Comparison of ENCODE assay signal across 39 mouse cellular contexts in genomic region chr19:11234921-11235735, GRCm38 (mm10). TPM values are rescaled to one million over a fixed set of nuclear protein-coding genes. Genes with fewer than 3 reads are reported as not detected.
DNase-seq lines count a peak whose midpoint lies in the region; ATAC-seq and TF ChIP-seq lines count a peak whose summit lies in the region.
"Had no signal": no experiment of that assay in that cellular context is flagged by ENCODE, and none has a peak within 500 bp of the region (broad histone marks: within the 10 kb centered on the region; RNA-seq: fewer than 3 reads in every experiment).

No protein-coding gene starts in this region.

- peak; percentile 57; the same call in 1 of the 2 replicates for ATAC-seq in limb, embryonic 11.5 days (ENCODE audit: insufficient number of reproducible peaks, low FRiP score, low TSS enrichment, low read depth)
- no peak for ATAC-seq in hindbrain, embryonic 14.5 days (ENCODE audit: low FRiP score)
- no peak for ATAC-seq in megakaryocyte, adult 5-6 weeks (ENCODE audit: poor library complexity, severe bottlenecking)
- ATAC-seq: forebrain, embryonic 16.5 days; hindbrain, embryonic 16.5 days; liver, postnatal 0 days had no signal

- no peak overlapping the region for H3K27ac ChIP-seq in limb, embryonic 11.5 days (replicated peaks; ENCODE audit: low read depth, low read length)
- no peak overlapping the region for H3K27ac ChIP-seq in limb, embryonic 10.5 days
- H3K27ac ChIP-seq in small intestine, adult 2 months (ENCODE audit: insufficient read depth, low read depth, low read length), result peak overlapping the region; percentile 99
- no peak overlapping the region for H3K27ac ChIP-seq in hindbrain, embryonic 14.5 days
- H3K27ac ChIP-seq: embryonic facial prominence, embryonic 12.5 days; hindbrain, embryonic 10.5 days; layer of hippocampus, adult 2 months; left cerebral cortex, adult 2 months had no signal

- H3K9ac ChIP-seq in limb, embryonic 11.5 days (ENCODE audit: low read length), result no peak overlapping the region
- H3K9ac ChIP-seq in hindbrain, embryonic 14.5 days, result no peak overlapping the region
- H3K9ac ChIP-seq: embryonic facial prominence, embryonic 12.5 days; liver, postnatal 0 days had no signal

- H3K4me3 ChIP-seq in limb, embryonic 11.5 days (ENCODE audit: low read depth, low read length), result no peak overlapping the region
- H3K4me3 ChIP-seq in limb, embryonic 10.5 days, result no peak overlapping the region
- no peak overlapping the region for H3K4me3 ChIP-seq in small intestine, adult 2 months (ENCODE audit: low read depth, low read length)
- H3K4me3 ChIP-seq in hindbrain, embryonic 14.5 days (replicated peaks; ENCODE audit: low read length), result no peak overlapping the region
- H3K4me3 ChIP-seq: embryonic facial prominence, embryonic 12.5 days; hindbrain, embryonic 10.5 days; layer of hippocampus, adult 2 months; left cerebral cortex, adult 2 months had no signal

- no peaks in the 10 kb centered on the region for H3K27me3 ChIP-seq in limb, embryonic 11.5 days (ENCODE audit: control insufficient read depth, insufficient read depth, low read length)
- H3K27me3 ChIP-seq in limb, embryonic 10.5 days (ENCODE audit: low read depth, poor library complexity, severe bottlenecking), result no peaks in the 10 kb centered on the region
- no peaks in the 10 kb centered on the region for H3K27me3 ChIP-seq in small intestine, adult 2 months (ENCODE audit: control insufficient read depth, insufficient read depth, low read length)
- no peaks in the 10 kb centered on the region for H3K27me3 ChIP-seq in hindbrain, embryonic 14.5 days (ENCODE audit: control insufficient read depth, insufficient read depth, low read length)
- H3K27me3 ChIP-seq: embryonic facial prominence, embryonic 12.5 days had no signal

- no peaks in the 10 kb centered on the region for H3K9me3 ChIP-seq in limb, embryonic 11.5 days (ENCODE audit: control insufficient read depth, low read length)
- H3K9me3 ChIP-seq in limb, embryonic 10.5 days (replicated peaks), result no peaks in the 10 kb centered on the region
- no peaks in the 10 kb centered on the region for H3K9me3 ChIP-seq in hindbrain, embryonic 14.5 days (ENCODE audit: control insufficient read depth, low read length)
- H3K9me3 ChIP-seq: embryonic facial prominence, embryonic 12.5 days; hindbrain, embryonic 10.5 days had no signal

- no peaks in the 10 kb centered on the region for H3K36me3 ChIP-seq in limb, embryonic 11.5 days (ENCODE audit: control insufficient read depth, insufficient read depth, low read length)
- no peaks in the 10 kb centered on the region for H3K36me3 ChIP-seq in limb, embryonic 10.5 days
- peaks cover 2% of the 10 kb centered on the region; the same call in 1 of the 2 replicates for H3K36me3 ChIP-seq in small intestine, adult 2 months (ENCODE audit: control insufficient read depth, insufficient read depth, low read length)
- H3K36me3 ChIP-seq in hindbrain, embryonic 14.5 days (replicated peaks; ENCODE audit: control insufficient read depth, insufficient read depth), result no peaks in the 10 kb centered on the region
- H3K36me3 ChIP-seq: embryonic facial prominence, embryonic 12.5 days; hindbrain, embryonic 10.5 days had no signal

- no peak for TF ChIP-seq CTCF in small intestine, adult 2 months (IDR thresholded peaks at IDR 0.05; ENCODE audit: extremely low read depth, insufficient read length, insufficient replicate concordance, low read depth, low read length)

- H3K4me2 ChIP-seq in limb, embryonic 11.5 days (ENCODE audit: low read depth, severe bottlenecking), result no peak overlapping the region
- no peak overlapping the region for H3K4me2 ChIP-seq in hindbrain, embryonic 14.5 days (replicated peaks)
- H3K4me2 ChIP-seq: embryonic facial prominence, embryonic 12.5 days had no signal

- no peaks in the 10 kb centered on the region for H3K4me1 ChIP-seq in limb, embryonic 11.5 days (ENCODE audit: control insufficient read depth, insufficient read depth, low read length)
- no peaks in the 10 kb centered on the region for H3K4me1 ChIP-seq in limb, embryonic 10.5 days
- peaks cover 20% of the 10 kb centered on the region; the same call in 1 of the 2 replicates for H3K4me1 ChIP-seq in small intestine, adult 2 months (ENCODE audit: control insufficient read depth, insufficient read depth, insufficient read length, low read length)
- H3K4me1 ChIP-seq in hindbrain, embryonic 14.5 days (replicated peaks; ENCODE audit: control insufficient read depth, insufficient read depth, low read length), result no peaks in the 10 kb centered on the region
- H3K4me1 ChIP-seq: embryonic facial prominence, embryonic 12.5 days; hindbrain, embryonic 10.5 days had no signal

- TF ChIP-seq POLR2A in small intestine, adult 2 months (IDR thresholded peaks at IDR 0.05; ENCODE audit: low read depth, low read length), result no peak

- DNase-seq in limb, embryonic 11.5 days (ENCODE audit: low spot score), result no peak
- no peak for DNase-seq in limb, embryonic 10.5 days (ENCODE audit: low spot score)
- DNase-seq in large intestine, adult 2 months (ENCODE audit: low read depth, low spot score), result peak; percentile 88
- no peak for DNase-seq in B cell, adult 2 months
- DNase-seq in hindbrain, embryonic 14.5 days (ENCODE audit: low spot score), result no peak
- DNase-seq: adrenal gland, postnatal 25 days; cerebellum, adult 11-12 months; cerebellum, adult 9-11 months; embryo, embryonic 11 days; heart, postnatal 14 days; kidney, adult 11 months; kidney, postnatal 14 days; liver, postnatal 0 days; lung, postnatal 4 days; midbrain, embryonic 14.5 days; thymus, adult 2 months; thymus, postnatal 36 days had no signal

- 47% methylated on average over 5 of the region's 5 CpGs for WGBS in limb, embryonic 11.5 days
- WGBS in limb, embryonic 10.5 days, result 76% methylated on average over 5 of the region's 5 CpGs
- WGBS in large intestine, adult 2 months, result 17% methylated on average over 5 of the region's 5 CpGs
- WGBS in small intestine, adult 2 months, result 23% methylated on average over 5 of the region's 5 CpGs
- WGBS in hindbrain, embryonic 14.5 days, result 70% methylated on average over 5 of the region's 5 CpGs

RNA-seq across cellular contexts. Expression of gene Ms4a12, which starts 2.9 kb away (rescaled TPM):
- not detected in 2 replicates for polyA plus RNA-seq in limb, embryonic 11.5 days (2014; fragmentation: Nextera tagmentation; extraction: Ambion mirVana)
- not detected in 2 replicates for polyA plus RNA-seq in limb, embryonic 10.5 days (2016; fragmentation: Nextera tagmentation; extraction: Ambion mirVana)
- 21.1 and 22.5 TPM in 2 replicates for polyA plus RNA-seq in large intestine, adult 2 months (2012; rRNA removed)
- 4.1 and 5.8 TPM in 2 replicates for polyA plus RNA-seq in small intestine, adult 2 months (2012; rRNA removed)
- not detected in 2 replicates for polyA plus RNA-seq in hindbrain, embryonic 14.5 days (2014; fragmentation: Nextera tagmentation; extraction: Ambion mirVana)
- total RNA-seq in megakaryocyte, adult 5-6 weeks (2015), result not detected in 2 replicates
- not detected in 2 replicates for total RNA-seq in megakaryocyte, adult 5-6 weeks (2017)
- total RNA-seq: adrenal gland, adult 18-20 months; adrenal gland, postnatal 25 days; gastrocnemius, adult 8-10 months; gastrocnemius, postnatal 4 days; heart, adult 8-10 months; heart, postnatal 14 days; layer of hippocampus, adult 2 months; layer of hippocampus, postnatal 14 days; left cerebral cortex, adult 2 months; left cerebral cortex, postnatal 25 days; liver, adult 2 months; monocyte, adult 5-6 weeks had no signal
- polyA plus RNA-seq: embryonic facial prominence, embryonic 12.5 days; forebrain, embryonic 11.5 days; forebrain, embryonic 16.5 days; heart, embryonic 14.5 days; hindbrain, embryonic 10.5 days; hindbrain, embryonic 16.5 days; kidney, embryonic 14.5 days; liver, adult 2 months; liver, postnatal 0 days; lung, embryonic 16.5 days; midbrain, embryonic 14.5 days; neural tube, embryonic 14.5 days; spleen, adult 2 months; thymus, adult 2 months had no signal

RNA-seq across cellular contexts. Expression of gene Ms4a1, which starts 30.9 kb away (rescaled TPM):
- 0.05 TPM in 1 of 2 replicates, not detected in the other for polyA plus RNA-seq in limb, embryonic 11.5 days (2014; fragmentation: Nextera tagmentation; extraction: Ambion mirVana)
- not detected in 2 replicates for polyA plus RNA-seq in limb, embryonic 10.5 days (2016; fragmentation: Nextera tagmentation; extraction: Ambion mirVana)
- 2.6 and 2.8 TPM in 2 replicates for polyA plus RNA-seq in large intestine, adult 2 months (2012; rRNA removed)
- 0.14 and 0.52 TPM in 2 replicates for polyA plus RNA-seq in small intestine, adult 2 months (2012; rRNA removed)
- not detected in 2 replicates for polyA plus RNA-seq in hindbrain, embryonic 14.5 days (2014; fragmentation: Nextera tagmentation; extraction: Ambion mirVana)
- total RNA-seq in megakaryocyte, adult 5-6 weeks (2015), result 0.07 TPM in 1 of 2 replicates, not detected in the other
- total RNA-seq in megakaryocyte, adult 5-6 weeks (2017), result 0.08 and 0.18 TPM in 2 replicates
- total RNA-seq: gastrocnemius, adult 8-10 months; layer of hippocampus, adult 2 months; layer of hippocampus, postnatal 14 days; left cerebral cortex, adult 2 months; left cerebral cortex, postnatal 25 days had no signal
- polyA plus RNA-seq: forebrain, embryonic 11.5 days; forebrain, embryonic 16.5 days; heart, embryonic 14.5 days; hindbrain, embryonic 10.5 days; hindbrain, embryonic 16.5 days; kidney, embryonic 14.5 days; lung, embryonic 16.5 days; midbrain, embryonic 14.5 days; neural tube, embryonic 14.5 days had no signal

RNA-seq across cellular contexts. Expression of gene Ms4a13, which starts 38.6 kb away (rescaled TPM):
- not detected in 2 replicates for polyA plus RNA-seq in limb, embryonic 11.5 days (2014; fragmentation: Nextera tagmentation; extraction: Ambion mirVana)
- polyA plus RNA-seq in limb, embryonic 10.5 days (2016; fragmentation: Nextera tagmentation; extraction: Ambion mirVana), result not detected in 2 replicates
- not detected in 2 replicates for polyA plus RNA-seq in large intestine, adult 2 months (2012; rRNA removed)
- polyA plus RNA-seq in small intestine, adult 2 months (2012; rRNA removed), result not detected in 2 replicates
- polyA plus RNA-seq in hindbrain, embryonic 14.5 days (2014; fragmentation: Nextera tagmentation; extraction: Ambion mirVana), result not detected in 2 replicates
- not detected in 2 replicates for total RNA-seq in megakaryocyte, adult 5-6 weeks (2015)
- total RNA-seq in megakaryocyte, adult 5-6 weeks (2017), result not detected in 2 replicates
- total RNA-seq: adrenal gland, adult 18-20 months; adrenal gland, postnatal 25 days; gastrocnemius, adult 8-10 months; gastrocnemius, postnatal 4 days; heart, adult 8-10 months; heart, postnatal 14 days; layer of hippocampus, adult 2 months; layer of hippocampus, postnatal 14 days; left cerebral cortex, adult 2 months; left cerebral cortex, postnatal 25 days; liver, adult 2 months; monocyte, adult 5-6 weeks had no signal
- polyA plus RNA-seq: embryonic facial prominence, embryonic 12.5 days; forebrain, embryonic 11.5 days; forebrain, embryonic 16.5 days; heart, embryonic 14.5 days; hindbrain, embryonic 10.5 days; hindbrain, embryonic 16.5 days; kidney, embryonic 14.5 days; liver, adult 2 months; liver, postnatal 0 days; lung, embryonic 16.5 days; midbrain, embryonic 14.5 days; neural tube, embryonic 14.5 days; spleen, adult 2 months; thymus, adult 2 months had no signal

RNA-seq across cellular contexts. Expression of gene Ms4a5, which starts 48.5 kb away (rescaled TPM):
- polyA plus RNA-seq in limb, embryonic 11.5 days (2014; fragmentation: Nextera tagmentation; extraction: Ambion mirVana), result not detected in 2 replicates
- polyA plus RNA-seq in limb, embryonic 10.5 days (2016; fragmentation: Nextera tagmentation; extraction: Ambion mirVana), result not detected in 2 replicates
- not detected in 2 replicates for polyA plus RNA-seq in large intestine, adult 2 months (2012; rRNA removed)
- polyA plus RNA-seq in small intestine, adult 2 months (2012; rRNA removed), result not detected in 2 replicates
- polyA plus RNA-seq in hindbrain, embryonic 14.5 days (2014; fragmentation: Nextera tagmentation; extraction: Ambion mirVana), result not detected in 2 replicates
- total RNA-seq in megakaryocyte, adult 5-6 weeks (2015), result not detected in 2 replicates
- total RNA-seq in megakaryocyte, adult 5-6 weeks (2017), result not detected in 2 replicates
- total RNA-seq: adrenal gland, adult 18-20 months; adrenal gland, postnatal 25 days; gastrocnemius, adult 8-10 months; gastrocnemius, postnatal 4 days; heart, adult 8-10 months; heart, postnatal 14 days; layer of hippocampus, adult 2 months; layer of hippocampus, postnatal 14 days; left cerebral cortex, adult 2 months; left cerebral cortex, postnatal 25 days; liver, adult 2 months; monocyte, adult 5-6 weeks had no signal
- polyA plus RNA-seq: embryonic facial prominence, embryonic 12.5 days; forebrain, embryonic 11.5 days; forebrain, embryonic 16.5 days; heart, embryonic 14.5 days; hindbrain, embryonic 10.5 days; hindbrain, embryonic 16.5 days; kidney, embryonic 14.5 days; liver, adult 2 months; liver, postnatal 0 days; lung, embryonic 16.5 days; midbrain, embryonic 14.5 days; neural tube, embryonic 14.5 days; spleen, adult 2 months; thymus, adult 2 months had no signal
